Mouse (Mus musculus) adrenal gland, adult 8-10 months (tissue): ENCODE data around the gene Git1. TPM values are rescaled to one million over a fixed set of nuclear protein-coding genes. Genes with fewer than 3 reads are reported as not detected.
A peak's percentile ranks its signal among the peaks of the same experiment; 100 is the strongest.

Source experiments
- DNase-seq: peaks from one replicate; pipeline ENCODE4 v3.0.0; 2022
- total RNA-seq, 4 experiments: library from RNA; stranded (reverse); gene quantifications; 2 replicates each; pipeline ENCODE4 v1.2.4; 2022

The Git1 gene
- total RNA-seq, 4 experiments from 2014 or later = 42.1 to 61.0 (median 50.0) TPM

- no peak for DNase-seq
These were observed 9.7 kb upstream of the Git1 start for GRCm38 (mm10) chr11:77483510-77484255.

- no peak for DNase-seq
These were observed 8.1 kb upstream of the Git1 start for GRCm38 (mm10) chr11:77485229-77485628.

DNA sequence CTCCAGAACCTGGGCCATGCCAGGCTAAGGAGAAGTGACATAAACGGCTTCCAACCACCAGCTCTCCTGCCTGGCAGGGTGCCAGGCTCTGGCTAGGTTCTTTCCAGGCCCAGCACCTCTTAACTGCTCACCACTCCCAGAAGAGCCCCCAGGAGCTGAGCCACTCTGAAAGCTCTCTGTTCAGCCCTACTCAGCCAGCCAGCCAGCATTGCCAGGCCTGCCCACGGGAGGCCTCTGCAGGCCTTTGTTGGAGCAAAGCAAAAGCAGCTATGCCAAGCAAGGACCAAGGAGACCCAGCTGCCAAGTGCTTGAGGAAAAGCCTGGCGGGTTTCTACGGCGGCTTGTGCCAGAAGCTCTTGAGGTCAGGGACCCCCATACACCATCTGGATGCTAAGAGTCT, 6.6 kb upstream of the Git1 start:
- DNase-seq = no peak

- no peak for DNase-seq
These were observed 4.4 kb upstream of the Git1 start for GRCm38 (mm10) chr11:77488771-77489581.

DNA sequence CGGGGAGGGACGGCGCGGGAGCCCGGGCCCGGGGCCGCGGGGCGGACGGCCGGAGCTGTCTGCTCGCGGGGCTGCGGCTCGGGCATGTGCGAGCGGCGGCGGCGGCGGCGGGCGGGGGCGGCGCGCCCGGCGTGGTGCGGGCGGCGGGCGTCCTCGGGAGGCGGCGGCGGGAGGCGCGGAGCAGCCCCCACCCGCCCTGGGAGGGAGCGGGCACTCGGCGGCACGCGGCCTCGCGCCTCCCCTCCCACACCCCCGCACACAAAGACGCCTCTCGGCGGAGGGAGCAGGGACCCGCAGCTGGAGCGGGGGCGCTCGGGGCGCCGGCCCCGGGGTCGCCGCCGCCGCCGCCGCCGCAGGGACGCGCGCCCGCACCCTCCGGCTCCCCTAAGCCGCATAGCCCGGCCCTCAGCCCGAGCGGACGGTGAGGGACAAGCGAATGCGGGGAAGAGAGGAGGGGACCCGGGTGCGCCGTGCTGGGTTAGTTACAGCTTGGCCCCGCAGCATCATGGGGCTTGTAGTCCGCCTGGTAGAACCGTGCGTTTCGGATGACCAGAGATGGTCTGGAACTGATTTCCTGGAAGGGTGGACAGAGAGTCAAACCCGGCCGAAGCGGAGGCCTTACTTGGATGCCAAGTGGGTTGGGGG, 3.6 kb upstream of the Git1 start, which contains the start of gene Ankrd13b:
Ankrd13b (minus strand) TSS at position 88 of the 645 bp plus-strand sequence.
- peak; percentile 69 for DNase-seq

GRCm38 (mm10) chr11:77490451-77490850, 2.9 kb upstream of the Git1 start:
- DNase-seq = no peak

DNA sequence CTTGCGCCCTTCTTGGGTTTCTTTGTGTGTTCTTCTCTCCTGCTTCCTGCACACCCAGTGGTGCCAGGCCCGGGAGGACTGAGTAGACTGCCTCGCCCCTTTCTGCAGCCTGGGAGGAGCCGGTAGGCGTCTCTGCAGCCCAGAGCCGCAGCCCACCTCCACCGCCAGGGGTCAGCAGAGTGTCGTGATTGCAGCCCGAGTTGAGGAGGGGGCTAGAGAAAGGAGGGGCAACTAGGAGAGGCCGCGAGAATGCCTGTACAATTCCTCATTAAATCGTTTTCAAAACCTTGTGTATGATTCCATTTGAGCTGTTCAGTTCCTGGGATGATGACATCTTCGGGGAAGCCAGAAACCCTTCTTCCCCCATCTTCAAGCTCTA, 2.2 kb upstream of the Git1 start:
- DNase-seq = peak; percentile 79

GRCm38 (mm10) chr11:77491502-77492291, 1.7 kb upstream of the Git1 start:
- DNase-seq = peak; percentile 66

DNA sequence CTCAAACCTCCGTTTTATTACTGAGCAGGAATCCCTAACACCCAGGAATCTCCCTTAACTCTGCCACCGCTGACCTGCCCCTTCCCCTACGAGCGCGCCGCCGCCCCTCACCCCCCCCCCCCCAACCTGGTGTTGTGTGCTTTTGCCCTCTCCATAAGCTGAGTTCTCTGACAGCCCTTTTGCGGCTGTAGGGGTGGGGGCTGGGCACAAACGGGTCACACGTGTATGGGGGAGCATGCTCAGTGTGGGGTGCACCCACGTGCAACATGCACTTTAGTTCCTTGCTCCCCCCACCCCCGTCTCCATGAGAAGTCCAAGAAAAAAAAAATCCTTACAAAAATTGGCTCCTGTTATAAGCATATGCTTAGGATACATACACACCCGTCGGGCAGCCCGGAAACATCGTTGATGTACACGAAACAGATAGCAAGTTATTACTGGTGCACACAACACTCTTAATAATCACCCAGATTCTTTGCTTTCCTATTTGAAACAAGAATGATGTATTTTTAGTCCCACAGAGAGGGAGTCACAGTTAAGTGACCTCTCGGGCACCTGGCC, 971 bp upstream of the Git1 start:
- DNase-seq = peak; percentile 36

- peak; percentile 92 for DNase-seq
These were observed 440 bp upstream of the Git1 start for GRCm38 (mm10) chr11:77492911-77493332.

DNA sequence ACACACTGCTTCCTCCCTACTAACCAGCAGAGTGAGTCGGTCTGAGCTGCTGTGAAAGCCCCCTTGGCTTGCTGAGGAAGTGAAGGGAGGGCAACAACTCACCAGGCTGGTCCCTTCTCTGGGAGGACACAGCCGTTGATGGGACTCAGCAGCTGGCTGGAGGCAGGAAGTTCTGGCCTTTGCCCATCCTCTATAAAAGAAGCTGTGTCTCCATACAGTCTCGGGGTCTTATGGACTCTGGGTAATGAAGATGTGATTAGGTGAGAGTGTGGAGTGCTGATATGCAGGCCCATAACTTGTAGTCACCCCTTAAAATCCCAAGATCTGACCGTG, 948 bp downstream of the Git1 start:
- DNase-seq = no peak

GRCm38 (mm10) chr11:77494782-77495181, 1.4 kb downstream of the Git1 start:
- DNase-seq = no peak

GRCm38 (mm10) chr11:77495507-77495906, 2.1 kb downstream of the Git1 start:
- no peak for DNase-seq

GRCm38 (mm10) chr11:77497341-77497756, 4.0 kb downstream of the Git1 start:
- peak; percentile 72 for DNase-seq

GRCm38 (mm10) chr11:77497851-77498250, 4.5 kb downstream of the Git1 start:
- DNase-seq = no peak

DNA sequence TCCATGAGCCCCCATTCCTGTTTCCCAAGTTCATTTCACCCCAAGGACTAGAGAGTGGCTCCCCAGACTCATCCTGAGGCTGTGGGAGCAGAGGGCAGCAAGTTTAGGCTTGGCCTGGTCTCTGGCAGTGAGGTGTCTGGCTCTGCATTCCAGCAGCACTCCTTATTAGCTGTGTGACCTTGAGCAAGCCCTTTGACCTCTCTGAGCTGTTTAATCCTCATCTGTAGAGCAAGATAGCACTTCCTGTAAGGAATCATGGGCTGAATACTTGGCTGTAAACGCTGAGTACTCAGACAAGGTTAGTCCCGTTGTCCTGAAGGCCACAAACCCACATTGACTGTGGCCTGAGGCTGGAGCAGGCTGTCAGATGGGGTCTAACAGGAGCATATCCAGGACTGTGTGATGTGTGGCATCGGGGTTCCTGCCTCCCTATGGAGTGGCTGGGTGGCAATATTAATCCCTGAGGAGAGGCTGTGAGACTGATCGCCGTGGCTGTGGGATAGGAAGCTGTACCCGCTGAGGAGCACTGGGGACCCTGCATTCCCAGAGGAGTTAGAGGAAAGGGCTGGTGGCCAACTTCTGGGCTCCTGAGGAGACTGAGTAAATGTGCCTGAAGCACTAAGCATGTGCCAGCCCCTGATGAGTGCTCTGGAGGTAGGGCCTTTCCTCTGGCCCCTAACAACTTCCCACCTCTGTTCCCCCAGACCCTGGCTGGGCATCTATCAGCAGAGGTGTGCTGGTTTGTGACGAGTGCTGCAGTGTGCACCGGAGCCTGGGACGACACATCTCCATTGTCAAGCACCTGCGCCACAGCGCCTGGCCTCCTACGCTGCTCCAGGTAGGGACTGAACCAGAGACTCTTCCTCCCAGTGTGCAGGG, 5.1 kb downstream of the Git1 start:
- DNase-seq = no peak

DNA sequence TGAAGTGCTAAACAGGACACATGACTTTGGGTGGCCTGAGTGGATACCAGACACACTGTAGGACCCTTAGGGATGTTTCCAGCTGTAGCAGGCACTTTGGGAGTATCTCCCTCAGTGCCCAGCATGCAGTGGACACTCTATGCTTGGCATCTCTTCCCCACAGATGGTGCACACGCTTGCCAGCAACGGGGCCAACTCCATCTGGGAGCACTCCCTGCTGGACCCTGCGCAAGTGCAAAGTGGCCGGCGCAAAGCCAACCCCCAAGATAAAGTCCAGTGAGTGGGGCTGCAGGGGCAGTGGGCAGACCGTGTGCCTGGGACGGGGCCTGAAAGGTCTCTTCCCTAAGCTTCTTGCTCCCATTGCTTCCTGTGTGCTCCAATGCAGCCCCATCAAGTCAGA, 6.0 kb downstream of the Git1 start:
- DNase-seq = no peak

- DNase-seq = no peak
These were observed 7.3 kb downstream of the Git1 start for GRCm38 (mm10) chr11:77500361-77501325.

- peak; percentile 63 for DNase-seq
These were observed 8.0 kb downstream of the Git1 start for GRCm38 (mm10) chr11:77501392-77501791.

GRCm38 (mm10) chr11:77501971-77502370, 8.6 kb downstream of the Git1 start:
- no peak for DNase-seq
